Mouse (Mus musculus) embryonic facial prominence, embryonic 12.5 days (tissue): ENCODE results near the gene Spen. TPM values are rescaled to one million over a fixed set of nuclear protein-coding genes. Genes with fewer than 3 reads are reported as not detected.

ENCODE experiments used
- ATAC-seq: fragments of 200-750 bp; cut with Nextera tagmentation; 2 replicates; pipeline ENCODE4 v1.8.0; 2017; ENCODE audit not compliant: insufficient number of reproducible peaks, insufficient read depth, low FRiP score, low TSS enrichment
- H3K27ac ChIP-seq: fragments of 300-500 bp; sonication (generic); 2 replicates; pipeline ENCODE4 v1.5.1; 2016; ENCODE audit warnings: mild to moderate bottlenecking
- H3K27me3 ChIP-seq: fragments of 300-500 bp; sonication (generic); 2 replicates; pipeline ENCODE4 v1.6.1; 2016; ENCODE audit warnings: mild to moderate bottlenecking, moderate library complexity
- H3K36me3 ChIP-seq: fragments of 300-500 bp; sonication (generic); 2 replicates; pipeline ENCODE4 v1.6.1; 2016; ENCODE audit warnings: mild to moderate bottlenecking
- H3K4me1 ChIP-seq: fragments of 300-500 bp; sonication (generic); 2 replicates; pipeline ENCODE4 v1.6.1; 2016
- H3K4me2 ChIP-seq: fragments of 300-500 bp; sonication (generic); replicated peaks from 2 replicates; pipeline ENCODE4 v1.6.1; 2016; ENCODE audit warnings: mild to moderate bottlenecking, moderate library complexity
- H3K4me3 ChIP-seq: fragments of 300-500 bp; sonication (generic); 2 replicates; pipeline ENCODE4 v1.5.1; 2016; ENCODE audit warnings: mild to moderate bottlenecking
- H3K9ac ChIP-seq: fragments of 300-500 bp; sonication (generic); 2 replicates; pipeline ENCODE4 v1.6.1; 2016; ENCODE audit warnings: mild to moderate bottlenecking, moderate library complexity
- H3K9me3 ChIP-seq: fragments of 300-500 bp; sonication (generic); 2 replicates; pipeline ENCODE4 v1.6.1; 2016; ENCODE audit warnings: mild to moderate bottlenecking, moderate library complexity
- WGBS: fragments of 180-500 bp; shearing (Covaris S2); methylation state at CpG from one replicate; pipeline ENCODE4 v1.1.7; 2016; 5-methylcytosine and 5-hydroxymethylcytosine counted together
- polyA plus RNA-seq: library from polyadenylated mRNA; unstranded; fragments of >200 nt; fragmentation: Nextera tagmentation; extraction: Ambion mirVana; gene quantifications from 2 replicates; pipeline ENCODE4 v1.2.1, GENCODE M21; 2016

Gene Spen
- polyA plus RNA-seq, 1 experiment from 2014 or later: 15.0 TPM

GRCm38 (mm10) chr4:141500637-141501036, 37.8 kb downstream of the Spen start:
- 45% methylated on average over 4 of the region's 4 CpGs for WGBS
- no peak overlapping the region for H3K9ac ChIP-seq
- 0 out of 2 replicates have a peak, but pooled peaks cover 4% of the 10 kb centered on the region for H3K36me3 ChIP-seq
- no peak for ATAC-seq
- H3K4me3 ChIP-seq: no peak overlapping the region
- no peaks in the 10 kb centered on the region for H3K9me3 ChIP-seq
- no peaks in the 10 kb centered on the region for H3K27me3 ChIP-seq
- no peak overlapping the region for H3K4me2 ChIP-seq
- peak overlapping the region; percentile 52; the same call in 1 of the 2 replicates for H3K27ac ChIP-seq
- peaks cover 15% of the 10 kb centered on the region for H3K4me1 ChIP-seq

GRCm38 (mm10) chr4:141488670-141489069, 49.7 kb downstream of the Spen start:
- H3K9ac ChIP-seq: no peak overlapping the region

GRCm38 (mm10) chr4:141487581-141487980, 50.8 kb downstream of the Spen start:
- ATAC-seq: no peak
- Histone ChIP-seq H3K9me3 (no peaks in the 10 kb centered on the region), H3K9ac (no peak overlapping the region), H3K36me3 (peaks cover 96% of the 10 kb centered on the region), H3K4me1 (no peaks in the 10 kb centered on the region), H3K4me2 (no peak overlapping the region), H3K27ac (no peak overlapping the region), H3K4me3 (no peak overlapping the region), H3K27me3 (no peaks in the 10 kb centered on the region)
- WGBS: 95% methylated on average over 11 of the region's 11 CpGs

More at GRCm38 (mm10) chr4:141488670-141489069, 49.7 kb downstream of the Spen start:
- H3K27ac ChIP-seq: no peak overlapping the region
- no peaks in the 10 kb centered on the region for H3K27me3 ChIP-seq
- WGBS: 86% methylated on average over 4 of the region's 4 CpGs
- H3K4me1 ChIP-seq: no peaks in the 10 kb centered on the region
- ATAC-seq: no peak
- no peak overlapping the region for H3K4me3 ChIP-seq
- no peaks in the 10 kb centered on the region for H3K9me3 ChIP-seq
- peaks cover 97% of the 10 kb centered on the region for H3K36me3 ChIP-seq
- H3K4me2 ChIP-seq: no peak overlapping the region

GRCm38 (mm10) chr4:141484071-141484470, 54.3 kb downstream of the Spen start:
- ATAC-seq: no peak

GRCm38 (mm10) chr4:141479411-141479810, 59.0 kb downstream of the Spen start:
- H3K27me3 ChIP-seq: no peaks in the 10 kb centered on the region
- no peak overlapping the region for H3K4me3 ChIP-seq
- peaks cover 95% of the 10 kb centered on the region for H3K36me3 ChIP-seq
- no peaks in the 10 kb centered on the region for H3K4me1 ChIP-seq
- no peak overlapping the region for H3K4me2 ChIP-seq
- H3K9me3 ChIP-seq: no peaks in the 10 kb centered on the region
- no peak for ATAC-seq
- H3K9ac ChIP-seq: no peak overlapping the region
- no peak overlapping the region for H3K27ac ChIP-seq
- 93% methylated on average over 8 of the region's 8 CpGs for WGBS

More at GRCm38 (mm10) chr4:141484071-141484470, 54.3 kb downstream of the Spen start:
- no peak overlapping the region for H3K4me2 ChIP-seq
- H3K36me3 ChIP-seq: peaks cover 92% of the 10 kb centered on the region
- H3K9ac ChIP-seq: no peak overlapping the region
- no peaks in the 10 kb centered on the region for H3K4me1 ChIP-seq
- H3K27ac ChIP-seq: no peak overlapping the region
- no peaks in the 10 kb centered on the region for H3K9me3 ChIP-seq
- no peaks in the 10 kb centered on the region for H3K27me3 ChIP-seq
- H3K4me3 ChIP-seq: no peak overlapping the region
- 71% methylated on average over 11 of the region's 11 CpGs for WGBS

- Histone ChIP-seq H3K27me3 (no peaks in the 10 kb centered on the region), H3K4me1 (no peaks in the 10 kb centered on the region), H3K9me3 (no peaks in the 10 kb centered on the region), H3K27ac (no peak overlapping the region), H3K4me2 (no peak overlapping the region), H3K9ac (no peak overlapping the region), H3K4me3 (no peak overlapping the region), H3K36me3 (peaks cover 95% of the 10 kb centered on the region)
- ATAC-seq: no peak
- WGBS: 95% methylated on average over 32 of the region's 32 CpGs
Observed at GRCm38 (mm10) chr4:141478794-141479193, 59.6 kb downstream of the Spen start.

- no peak for ATAC-seq
- no peaks in the 10 kb centered on the region for H3K9me3 ChIP-seq
- 89% methylated on average over 23 of the region's 23 CpGs for WGBS
- peaks cover 96% of the 10 kb centered on the region for H3K36me3 ChIP-seq
- H3K4me1 ChIP-seq: no peaks in the 10 kb centered on the region
- 0 out of 2 replicates have a peak overlapping the region, but pooled peaks have one; percentile 14 for H3K27ac ChIP-seq
- no peak overlapping the region for H3K4me2 ChIP-seq
- H3K4me3 ChIP-seq: no peak overlapping the region
- no peak overlapping the region for H3K9ac ChIP-seq
- no peaks in the 10 kb centered on the region for H3K27me3 ChIP-seq
Observed at GRCm38 (mm10) chr4:141478225-141478624, 60.2 kb downstream of the Spen start.

GRCm38 (mm10) chr4:141477681-141478102, 60.7 kb downstream of the Spen start:
- Histone ChIP-seq H3K4me2 (no peak overlapping the region), H3K4me3 (no peak overlapping the region), H3K4me1 (no peaks in the 10 kb centered on the region), H3K27me3 (no peaks in the 10 kb centered on the region), H3K36me3 (peaks cover 96% of the 10 kb centered on the region), H3K9me3 (no peaks in the 10 kb centered on the region), H3K27ac (no peak overlapping the region), H3K9ac (no peak overlapping the region)
- WGBS: 88% methylated on average over 16 of the region's 16 CpGs
- ATAC-seq: no peak

- no peak overlapping the region for H3K4me2 ChIP-seq
- H3K36me3 ChIP-seq: peaks cover 100% of the 10 kb centered on the region
- H3K9ac ChIP-seq: no peak overlapping the region
- ATAC-seq: no peak
- 91% methylated on average over 19 of the region's 19 CpGs for WGBS
- no peaks in the 10 kb centered on the region for H3K9me3 ChIP-seq
- H3K27ac ChIP-seq: no peak overlapping the region
- H3K27me3 ChIP-seq: no peaks in the 10 kb centered on the region
- no peak overlapping the region for H3K4me3 ChIP-seq
- no peaks in the 10 kb centered on the region for H3K4me1 ChIP-seq
Observed at GRCm38 (mm10) chr4:141474431-141474830, 64.0 kb downstream of the Spen start.

- Histone ChIP-seq H3K27ac (no peak overlapping the region), H3K4me2 (no peak overlapping the region), H3K9me3 (no peaks in the 10 kb centered on the region), H3K4me1 (no peaks in the 10 kb centered on the region), H3K27me3 (no peaks in the 10 kb centered on the region), H3K4me3 (no peak overlapping the region), H3K36me3 (peaks cover 97% of the 10 kb centered on the region), H3K9ac (no peak overlapping the region)
- no peak for ATAC-seq
- WGBS: 94% methylated on average over 32 of the region's 32 CpGs
Observed at GRCm38 (mm10) chr4:141472641-141473321, 65.6 kb downstream of the Spen start.

- no peak overlapping the region for H3K4me3 ChIP-seq
- no peak for ATAC-seq
- no peaks in the 10 kb centered on the region for H3K9me3 ChIP-seq
- no peak overlapping the region for H3K27ac ChIP-seq
- no peaks in the 10 kb centered on the region for H3K4me1 ChIP-seq
- no peaks in the 10 kb centered on the region for H3K27me3 ChIP-seq
- WGBS: 96% methylated on average over 16 of the region's 16 CpGs
- H3K9ac ChIP-seq: no peak overlapping the region
- H3K4me2 ChIP-seq: no peak overlapping the region
- peaks cover 97% of the 10 kb centered on the region for H3K36me3 ChIP-seq
Observed at GRCm38 (mm10) chr4:141471491-141471890, 66.9 kb downstream of the Spen start.

- Histone ChIP-seq H3K9ac (no peak overlapping the region), H3K4me3 (no peak overlapping the region), H3K4me2 (no peak overlapping the region), H3K4me1 (no peaks in the 10 kb centered on the region), H3K36me3 (peaks cover 97% of the 10 kb centered on the region), H3K27ac (no peak overlapping the region), H3K27me3 (no peaks in the 10 kb centered on the region), H3K9me3 (no peaks in the 10 kb centered on the region)
- ATAC-seq: no peak
- 92% methylated on average over 9 of the region's 9 CpGs for WGBS
Observed at GRCm38 (mm10) chr4:141469343-141469742, 69.1 kb downstream of the Spen start.
